Mouse (Mus musculus) adrenal gland, postnatal 36 days (tissue): ENCODE results near the gene Fam216b. TPM values are rescaled to one million over a fixed set of nuclear protein-coding genes. Genes with fewer than 3 reads are reported as not detected.

Experiments
- DNase-seq, 2 experiments: peaks; one replicate each; pipeline ENCODE4 v3.0.0; 2021; ENCODE audit warnings: mixed read lengths in 1 of 2
- total RNA-seq, 2 experiments: library from RNA; stranded (reverse); gene quantifications; 2 replicates each; pipeline ENCODE4 v1.2.3; 2021

Fam216b gene
- total RNA-seq, 2 experiments from 2014 or later, result not detected

GRCm38 (mm10) chr14:78041886-78042526 is 46.8 kb downstream of the Fam216b start:
- DNase-seq, result peak in 1 of 2 experiments; percentile 5

GRCm38 (mm10) chr14:78040643-78041042 is 48.2 kb downstream of the Fam216b start:
- no peak for DNase-seq

GRCm38 (mm10) chr14:78038876-78039275 is 49.9 kb downstream of the Fam216b start:
- no peak for DNase-seq

Other genes starting within 250 kb of the Fam216b start
- gene Dnajc15, start 213.9 kb downstream of the Fam216b start, total RNA-seq, result 100 to 1,000 TPM; 333 to 435 TPM
- gene Epsti1, start 184.8 kb downstream of the Fam216b start, total RNA-seq, result 1 to 10 TPM; 1.6 to 1.7 TPM
- gene Tnfsf11, start 219.0 kb upstream of the Fam216b start, total RNA-seq, result under 1 TPM; 0.13 TPM